Mouse (Mus musculus) heart, embryonic 14.5 days (tissue): ENCODE data around the gene Itgb7. TPM values are rescaled to one million over a fixed set of nuclear protein-coding genes. Genes with fewer than 3 reads are reported as not detected.

Experiments used
- ATAC-seq: fragments of 200-750 bp; cut with Nextera tagmentation; 2 replicates; pipeline ENCODE4 v1.8.0; 2017; ENCODE audit warnings: low read depth, moderate TSS enrichment; ENCODE audit not compliant: insufficient number of reproducible peaks, insufficient read depth, low FRiP score
- H3K27ac ChIP-seq, 2 experiments: fragments of 200-500 bp in 1 of 2; fragments of 300-500 bp in 1 of 2; sonication (generic) in 1 of 2; replicated peaks in 1 of 2; 2 replicates each; pipeline ENCODE4 v1.5.1; 2012 to 2014; ENCODE audit warnings: low read depth in 2 of 2, low read length in 2 of 2, control low read depth in 1 of 2, mild to moderate bottlenecking in 1 of 2, mixed read lengths in 1 of 2; ENCODE audit not compliant: control insufficient read depth in 1 of 2, insufficient read depth in 1 of 2
- H3K27me3 ChIP-seq: fragments of 300-500 bp; sonication (generic); 2 replicates; pipeline ENCODE4 v1.6.1; 2014; ENCODE audit warnings: mild to moderate bottlenecking, low read length, control low read depth; ENCODE audit not compliant: control insufficient read depth, insufficient read depth
- H3K36me3 ChIP-seq: fragments of 300-500 bp; sonication (generic); 2 replicates; pipeline ENCODE4 v1.6.1; 2014; ENCODE audit warnings: mild to moderate bottlenecking, control low read depth, low read length, mixed read lengths; ENCODE audit not compliant: control insufficient read depth, insufficient read depth
- H3K4me1 ChIP-seq, 2 experiments: fragments of 200-500 bp in 1 of 2; fragments of 300-500 bp in 1 of 2; sonication (generic) in 1 of 2; 2 replicates each; pipeline ENCODE4 v1.6.1; 2012 to 2014; ENCODE audit warnings: low read length in 2 of 2, control low read depth in 1 of 2, mixed read lengths in 1 of 2; ENCODE audit not compliant: control insufficient read depth in 2 of 2, insufficient read depth in 2 of 2
- H3K4me2 ChIP-seq: fragments of 300-500 bp; sonication (generic); 2 replicates; pipeline ENCODE4 v1.6.1; 2014; ENCODE audit warnings: mild to moderate bottlenecking, low read length
- H3K4me3 ChIP-seq, 2 experiments: fragments of 200-500 bp in 1 of 2; fragments of 300-500 bp in 1 of 2; sonication (generic) in 1 of 2; 2 replicates each; pipeline ENCODE4 v1.5.1; 2012 to 2014; ENCODE audit warnings: low read length in 2 of 2, mild to moderate bottlenecking in 2 of 2, control low read depth in 1 of 2, low read depth in 1 of 2, moderate library complexity in 1 of 2; ENCODE audit not compliant: control insufficient read depth in 1 of 2, insufficient read depth in 1 of 2
- H3K9ac ChIP-seq: fragments of 300-500 bp; sonication (generic); 2 replicates; pipeline ENCODE4 v1.6.1; 2014; ENCODE audit warnings: mild to moderate bottlenecking, low read length
- H3K9me3 ChIP-seq: fragments of 300-500 bp; sonication (generic); 2 replicates; pipeline ENCODE4 v1.6.1; 2016; ENCODE audit warnings: low read length, control low read depth; ENCODE audit not compliant: control insufficient read depth
- WGBS: fragments of 180-500 bp; shearing (Covaris S2); extraction: QIAGEN DNeasy Blood & Tissue Kit; methylation state at CpG from one replicate; pipeline ENCODE4 v1.1.7; 2014; 5-methylcytosine and 5-hydroxymethylcytosine counted together
- polyA plus RNA-seq: library from polyadenylated mRNA; unstranded; fragments of >200 nt; fragmentation: Nextera tagmentation; extraction: Ambion mirVana; gene quantifications from 2 replicates; pipeline ENCODE4 v1.2.1, GENCODE M21; 2014

The Itgb7 gene
- polyA plus RNA-seq, result 0.65 and 1.4 TPM in 2 replicates

DNA sequence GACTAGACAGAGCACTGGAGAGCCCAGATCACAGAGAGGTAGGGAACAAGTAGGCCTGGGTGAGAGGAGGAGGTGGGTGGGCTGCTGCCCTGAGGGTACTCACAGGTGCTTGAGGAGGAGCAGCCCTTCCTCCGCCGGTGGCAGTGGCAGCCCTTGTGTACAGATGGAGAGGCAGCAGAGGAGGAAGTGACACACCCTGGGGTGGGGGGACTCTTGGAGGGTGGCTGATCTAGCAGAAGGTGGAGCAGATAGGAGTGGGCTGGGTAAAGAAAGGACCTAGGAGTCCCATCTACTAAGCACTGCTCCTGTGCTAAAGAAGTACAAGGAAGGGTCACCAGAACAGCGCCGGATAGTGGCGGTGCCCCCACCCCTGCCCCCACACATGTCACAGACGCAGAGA, at the start of gene Itgb7:
TSS of gene Itgb7 (minus strand) at position 197 of the 400 bp plus-strand sequence.
- H3K36me3 ChIP-seq, result 0 out of 2 replicates have a peak, but pooled peaks cover 3% of the 10 kb centered on the region
- no peaks in the 10 kb centered on the region for H3K9me3 ChIP-seq
- H3K4me1 ChIP-seq, result peaks cover 0 to 3% of the 10 kb centered on the region in 2 experiments; a peak in 2 of 4 replicates
- no peak within 1 kb of the TSS for H3K27ac ChIP-seq
- H3K4me3 ChIP-seq, result no peak within 1 kb of the TSS
- H3K9ac ChIP-seq, result no peak within 1 kb of the TSS
- H3K4me2 ChIP-seq, result no peak within 1 kb of the TSS
- 32% methylated on average over 6 of the region's 6 CpGs for WGBS
- no peak for ATAC-seq
- no peaks in the 10 kb centered on the region for H3K27me3 ChIP-seq

DNA sequence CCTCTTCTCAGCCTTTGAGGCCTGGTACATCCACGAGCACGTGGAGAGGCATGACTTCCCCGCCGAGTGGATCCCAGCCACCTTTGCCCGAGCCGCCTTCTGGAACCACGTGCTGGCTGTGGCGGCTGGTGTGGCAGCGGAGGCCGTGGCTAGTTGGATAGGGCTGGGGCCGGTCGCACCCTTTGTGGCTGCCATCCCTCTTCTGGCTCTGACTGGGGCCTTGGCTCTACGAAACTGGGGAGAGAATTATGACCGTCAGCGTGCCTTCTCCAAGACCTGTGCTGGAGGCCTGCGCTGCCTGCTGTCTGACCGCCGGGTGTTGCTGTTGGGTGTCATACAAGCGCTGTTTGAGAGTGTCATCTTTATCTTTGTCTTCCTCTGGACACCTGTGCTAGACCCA, 48.9 kb upstream of the Itgb7 start:
- Histone ChIP-seq H3K36me3 (peaks cover 25% of the 10 kb centered on the region), H3K9ac (no peak overlapping the region), H3K4me2 (peak overlapping the region; percentile 83), H3K27ac (no peak overlapping the region), H3K4me1 (peaks cover 12 to 20% of the 10 kb centered on the region in 2 experiments), H3K27me3 (no peaks in the 10 kb centered on the region), H3K4me3 (peak overlapping the region in 1 of 2 experiments; percentile 67; a peak in 1 of 4 replicates), H3K9me3 (no peaks in the 10 kb centered on the region)
- no peak for ATAC-seq
- 94% methylated on average over 19 of the region's 19 CpGs for WGBS

DNA sequence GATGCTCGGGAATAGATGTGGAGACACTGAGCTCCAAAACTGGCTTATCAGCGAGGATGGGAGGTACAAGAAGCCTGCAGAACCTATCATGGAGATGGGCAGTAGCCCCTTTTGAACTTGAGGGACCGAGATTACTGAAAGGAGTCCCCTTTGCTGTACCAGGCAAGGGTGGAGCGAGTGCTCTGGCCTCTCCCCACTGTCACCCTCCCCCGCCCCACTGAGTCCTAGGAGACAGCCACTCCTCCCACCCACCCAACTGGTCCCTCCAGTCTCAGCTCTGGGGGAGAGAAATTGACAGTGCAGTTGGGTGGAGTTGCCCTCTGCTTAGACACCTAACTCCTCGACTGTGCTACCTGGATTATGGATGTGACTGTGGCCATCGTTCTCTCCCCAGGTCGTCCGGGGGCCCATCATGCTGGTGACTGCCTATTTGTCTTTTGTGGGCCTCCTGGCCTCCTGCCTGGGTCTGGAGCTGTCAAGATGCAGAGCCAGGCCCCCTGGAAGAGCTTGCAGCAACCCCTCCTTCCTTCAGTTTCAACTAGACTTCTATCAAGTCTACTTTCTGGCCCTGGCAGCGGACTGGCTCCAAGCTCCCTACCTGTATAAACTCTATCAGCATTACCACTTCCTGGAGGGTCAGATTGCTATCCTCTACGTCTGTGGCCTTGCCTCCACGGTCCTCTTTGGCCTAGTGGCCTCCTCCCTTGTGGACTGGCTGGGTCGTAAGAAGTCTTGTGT, 48.2 kb upstream of the Itgb7 start:
- no peaks in the 10 kb centered on the region for H3K27me3 ChIP-seq
- peak overlapping the region; percentile 81 for H3K9ac ChIP-seq
- ATAC-seq, result peak; percentile 20
- WGBS, result 23% methylated on average over 13 of the region's 13 CpGs
- H3K4me3 ChIP-seq, result peak overlapping the region; percentile 67 to 86
- peak overlapping the region; percentile 76 to 86 for H3K27ac ChIP-seq
- peak overlapping the region; percentile 83 for H3K4me2 ChIP-seq
- peaks cover 25% of the 10 kb centered on the region for H3K36me3 ChIP-seq
- H3K9me3 ChIP-seq, result no peaks in the 10 kb centered on the region
- H3K4me1 ChIP-seq, result peaks cover 11 to 20% of the 10 kb centered on the region in 2 experiments

DNA sequence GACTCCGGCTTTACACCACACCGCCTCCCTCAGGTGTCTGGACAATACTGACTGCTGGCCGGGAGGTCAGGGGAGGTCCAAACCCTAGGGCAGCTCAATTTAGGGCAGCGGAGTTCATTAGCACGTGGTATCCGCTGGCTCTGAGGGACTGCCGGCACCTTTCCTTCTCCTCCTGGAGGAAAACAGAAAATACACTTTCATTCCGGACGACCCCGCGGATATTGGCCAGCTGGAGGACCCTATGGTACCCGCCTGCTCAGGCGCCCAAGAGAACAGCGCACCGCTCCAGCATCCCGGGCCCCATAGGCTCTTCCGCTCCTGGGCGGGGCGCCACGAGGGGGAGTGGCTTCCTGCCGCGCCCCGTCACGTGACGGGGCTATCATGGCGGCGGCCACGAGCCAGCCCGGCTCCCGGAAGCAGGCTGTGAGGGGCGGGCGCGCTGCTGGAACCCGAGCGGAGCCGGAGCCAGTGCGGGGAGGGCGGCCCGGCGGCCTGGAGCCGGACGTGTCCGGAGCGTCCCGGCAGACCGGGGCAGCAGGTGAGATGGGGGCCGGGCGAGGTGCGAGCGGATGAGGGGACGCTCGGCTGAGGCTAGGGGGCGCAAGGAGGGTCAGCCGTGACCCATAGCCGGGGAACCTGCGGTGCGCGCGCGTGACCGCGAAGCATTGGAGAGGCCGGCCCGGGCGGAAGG, 47.5 kb upstream of the Itgb7 start, which contains the start of gene Mfsd5:
TSS of gene Mfsd5 (plus strand) at position 363 of the 691 bp plus-strand sequence.
- Histone ChIP-seq H3K4me1 (peaks cover 9 to 20% of the 10 kb centered on the region in 2 experiments), H3K9me3 (no peaks in the 10 kb centered on the region), H3K9ac (peak within 1 kb of the TSS; percentile 81), H3K4me3 (peak within 1 kb of the TSS; percentile 67 to 86), H3K36me3 (peaks cover 25% of the 10 kb centered on the region), H3K27ac (peak within 1 kb of the TSS; percentile 76 to 86), H3K27me3 (no peaks in the 10 kb centered on the region), H3K4me2 (peak within 1 kb of the TSS; percentile 83)
- peak; percentile 96 for ATAC-seq
- WGBS, result under 1% methylated on average over 65 of the region's 65 CpGs

DNA sequence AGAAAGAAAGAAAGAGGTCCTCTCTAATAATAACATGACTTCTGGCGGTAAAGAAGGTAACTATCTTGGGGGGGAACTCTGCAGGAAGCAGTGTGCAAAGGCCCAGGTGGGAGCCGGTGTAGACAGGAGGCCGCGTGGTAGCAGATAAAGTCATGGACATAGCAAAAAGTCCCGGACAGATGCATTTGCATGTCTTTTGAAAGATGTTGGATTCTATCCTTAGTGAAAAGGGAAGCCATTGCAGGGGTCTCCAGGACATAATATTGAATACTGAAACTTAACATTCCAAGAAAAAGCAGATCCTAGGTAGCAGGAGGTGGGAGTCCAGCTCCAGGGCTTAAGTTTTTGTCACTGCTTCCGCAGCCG, 47.0 kb upstream of the Itgb7 start:
- ATAC-seq, result no peak
- Histone ChIP-seq H3K9me3 (no peaks in the 10 kb centered on the region), H3K36me3 (peaks cover 25% of the 10 kb centered on the region), H3K27ac (peak overlapping the region; percentile 61 to 86; a peak in 3 of 4 replicates), H3K4me2 (peak overlapping the region; percentile 83), H3K4me1 (peaks cover 9 to 20% of the 10 kb centered on the region in 2 experiments), H3K9ac (peak overlapping the region; percentile 81), H3K4me3 (peak overlapping the region; percentile 67 to 86), H3K27me3 (no peaks in the 10 kb centered on the region)
- WGBS, result 18% methylated on average over 7 of the region's 7 CpGs

DNA sequence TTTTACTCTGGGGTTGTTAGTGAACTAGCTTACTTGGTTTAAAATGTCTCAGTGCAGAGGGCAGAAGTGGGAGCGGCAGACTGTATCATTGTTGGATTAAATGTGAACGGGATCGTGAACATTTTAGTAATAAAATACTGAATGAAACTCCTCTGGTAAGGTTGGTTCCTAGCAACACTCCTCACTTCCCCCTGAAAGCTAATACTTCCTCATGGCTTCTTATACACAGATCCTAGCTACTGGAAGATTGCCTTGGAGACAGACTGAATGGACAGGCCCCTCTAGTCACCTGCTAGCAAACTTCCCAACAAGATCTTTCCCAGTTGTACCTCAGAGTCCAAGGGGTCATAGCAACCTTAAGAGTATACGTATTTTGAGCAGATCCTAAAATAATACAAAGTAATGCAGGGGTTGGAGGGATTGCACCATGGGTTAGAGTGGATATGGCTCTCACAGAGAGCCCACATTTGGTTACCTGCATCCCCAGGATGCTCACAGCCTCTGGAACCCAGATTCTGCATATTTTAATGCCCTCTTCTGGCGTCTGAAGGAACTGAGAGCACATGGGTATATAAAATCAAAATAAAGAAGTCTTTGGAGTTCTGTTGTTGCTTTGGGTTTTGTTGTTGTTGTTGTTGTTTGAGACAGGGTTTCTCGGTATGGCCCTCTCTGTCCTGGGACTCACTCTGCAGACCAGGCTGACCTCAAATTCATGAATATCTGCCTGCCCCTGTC, 42.4 kb upstream of the Itgb7 start:
- WGBS, result 70% methylated on average over 6 of the region's 6 CpGs
- ATAC-seq, result no peak
- Histone ChIP-seq H3K9me3 (no peaks in the 10 kb centered on the region), H3K4me1 (peaks cover 5 to 8% of the 10 kb centered on the region in 2 experiments; a peak in 3 of 4 replicates), H3K27ac (no peak overlapping the region), H3K36me3 (no peaks in the 10 kb centered on the region), H3K9ac (no peak overlapping the region), H3K27me3 (peaks cover 24% of the 10 kb centered on the region), H3K4me2 (no peak overlapping the region), H3K4me3 (no peak overlapping the region)

DNA sequence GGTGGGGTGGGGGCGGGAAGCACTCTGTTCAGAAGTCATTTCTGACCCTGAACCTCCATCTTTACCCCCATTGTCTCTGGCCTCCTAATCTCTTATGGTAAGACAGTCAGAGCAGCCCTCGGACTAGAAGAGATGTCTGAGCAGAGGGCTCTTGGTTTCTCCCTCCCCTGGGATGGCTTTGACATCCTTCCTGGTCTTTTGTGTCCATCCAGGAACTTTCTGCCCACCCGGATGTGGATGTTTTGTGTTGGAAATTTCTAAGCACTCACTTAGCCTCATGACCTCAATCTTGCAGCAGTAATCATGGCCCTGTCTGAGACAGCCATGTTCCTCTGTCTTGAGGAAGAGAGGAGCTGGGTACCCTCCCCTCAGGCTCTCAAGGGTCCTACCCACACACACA, 39.7 kb upstream of the Itgb7 start:
- H3K4me2 ChIP-seq, result no peak overlapping the region
- H3K27ac ChIP-seq, result no peak overlapping the region
- H3K36me3 ChIP-seq, result no peaks in the 10 kb centered on the region
- no peaks in the 10 kb centered on the region for H3K9me3 ChIP-seq
- no peak overlapping the region for H3K4me3 ChIP-seq
- WGBS, result 28% methylated on average over 3 of the region's 3 CpGs
- H3K9ac ChIP-seq, result no peak overlapping the region
- peaks cover 24% of the 10 kb centered on the region for H3K27me3 ChIP-seq
- peaks cover 0 to 4% of the 10 kb centered on the region in 2 experiments; a peak in 1 of 4 replicates for H3K4me1 ChIP-seq
- ATAC-seq, result no peak
